Mouse (Mus musculus): ENCODE measurements around the gene Dync1i1.

DNA sequence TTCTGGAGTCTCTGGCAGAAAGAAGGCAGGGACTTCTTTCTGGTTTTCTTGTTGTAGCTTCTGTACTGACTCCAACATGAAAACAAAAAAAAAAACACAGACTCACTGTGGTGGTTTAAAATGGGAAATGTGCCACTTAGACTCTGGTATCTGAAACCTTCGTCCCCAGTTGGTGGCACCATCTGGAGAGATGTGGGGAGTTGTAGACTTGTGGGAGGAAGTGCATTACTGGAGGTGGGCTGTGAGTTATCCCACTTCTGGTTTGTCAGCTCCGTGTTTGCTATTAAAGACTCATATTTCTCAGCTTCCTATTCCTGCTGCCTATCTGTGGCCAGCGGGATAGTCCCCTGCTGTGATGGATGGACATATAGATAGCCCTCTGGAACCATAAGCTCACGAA lies 351.8 kb downstream of the Dync1i1 start:
- TF ChIP-seq CTCF (IDR thresholded peaks at IDR 0.05; ENCODE audit: borderline replicate concordance, extremely low read depth, insufficient read depth, insufficient read length): no peak
- no peak for TF ChIP-seq POLR2A (IDR thresholded peaks at IDR 0.05; ENCODE audit: borderline replicate concordance, extremely low read depth, insufficient read depth, insufficient read length, poor library complexity, severe bottlenecking)
